Mouse (Mus musculus) heart, embryonic 16.5 days (tissue): ENCODE data around the gene Unc13a. TPM values are rescaled to one million over a fixed set of nuclear protein-coding genes. Genes with fewer than 3 reads are reported as not detected.

Source experiments
- ATAC-seq: fragments of 200-750 bp; cut with Nextera tagmentation; replicated peaks from 2 replicates; pipeline ENCODE4 v1.8.0; 2017; ENCODE audit warnings: moderate number of reproducible peaks; ENCODE audit not compliant: insufficient read depth, low FRiP score; ENCODE audit errors: extremely low read depth
- H3K27ac ChIP-seq: fragments of 300-500 bp; sonication (generic); 2 replicates; pipeline ENCODE4 v1.5.1; 2014; ENCODE audit warnings: mild to moderate bottlenecking, low read length, control low read depth, moderate library complexity
- H3K27me3 ChIP-seq: fragments of 300-500 bp; sonication (generic); 2 replicates; pipeline ENCODE4 v1.6.1; 2014; ENCODE audit warnings: low read length, mixed read lengths; ENCODE audit not compliant: control insufficient read depth, insufficient read depth
- H3K36me3 ChIP-seq: fragments of 300-500 bp; sonication (generic); 2 replicates; pipeline ENCODE4 v1.6.1; 2014; ENCODE audit not compliant: control insufficient read depth, insufficient read depth
- H3K4me1 ChIP-seq: fragments of 300-500 bp; sonication (generic); 2 replicates; pipeline ENCODE4 v1.6.1; 2014; ENCODE audit warnings: low read length, mixed read lengths; ENCODE audit not compliant: control insufficient read depth, insufficient read depth
- H3K4me2 ChIP-seq: fragments of 300-500 bp; sonication (generic); 2 replicates; pipeline ENCODE4 v1.6.1; 2014; ENCODE audit warnings: low read depth, mild to moderate bottlenecking, control low read depth, low read length
- H3K4me3 ChIP-seq: fragments of 300-500 bp; sonication (generic); 2 replicates; pipeline ENCODE4 v1.5.1; 2014; ENCODE audit warnings: mild to moderate bottlenecking, control low read depth, low read length
- H3K9ac ChIP-seq: fragments of 300-500 bp; sonication (generic); 2 replicates; pipeline ENCODE4 v1.6.1; 2014; ENCODE audit warnings: low read length, control low read depth
- H3K9me3 ChIP-seq: fragments of 300-500 bp; sonication (generic); replicated peaks from 2 replicates; pipeline ENCODE4 v1.6.1; 2016; ENCODE audit warnings: low read length; ENCODE audit not compliant: control insufficient read depth
- WGBS: fragments of 180-500 bp; shearing (Covaris S2); extraction: QIAGEN DNeasy Blood & Tissue Kit; methylation state at CpG from one replicate; pipeline ENCODE4 v1.1.7; 2014; 5-methylcytosine and 5-hydroxymethylcytosine counted together
- polyA plus RNA-seq: library from polyadenylated mRNA; unstranded; fragments of >200 nt; fragmentation: Nextera tagmentation; extraction: Ambion mirVana; gene quantifications from 2 replicates; pipeline ENCODE4 v1.2.1, GENCODE M21; 2015

Gene Unc13a
- polyA plus RNA-seq, 1 experiment from 2014 or later = 0.47 TPM

DNA sequence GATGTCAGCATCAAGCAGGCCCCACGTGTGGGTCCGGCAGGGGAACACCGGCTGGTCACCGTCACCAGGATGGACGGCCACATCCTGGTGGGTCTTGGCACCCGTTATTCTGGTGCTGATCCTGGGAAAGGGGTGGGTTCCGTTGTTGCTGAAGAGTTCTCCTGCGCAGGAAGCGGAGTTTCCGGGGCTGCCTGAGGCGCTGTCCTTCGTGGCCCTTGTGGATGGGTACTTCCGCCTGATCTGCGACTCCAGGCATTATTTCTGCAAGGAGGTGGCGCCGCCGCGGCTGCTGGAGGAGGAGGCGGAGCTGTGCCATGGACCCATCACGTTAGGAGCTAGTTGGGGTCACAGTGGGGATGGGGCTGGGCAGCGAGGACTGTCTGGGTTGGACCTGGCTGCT, 8.9 kb upstream of the Unc13a start:
- WGBS = 22% methylated on average over 21 of the region's 21 CpGs
- Histone ChIP-seq H3K9me3 (no peaks in the 10 kb centered on the region), H3K36me3 (no peaks in the 10 kb centered on the region), H3K4me1 (peaks cover 13% of the 10 kb centered on the region), H3K4me2 (no peak overlapping the region), H3K4me3 (no peak overlapping the region), H3K27me3 (peaks cover 54% of the 10 kb centered on the region), H3K9ac (no peak overlapping the region), H3K27ac (no peak overlapping the region)
- no peak for ATAC-seq

DNA sequence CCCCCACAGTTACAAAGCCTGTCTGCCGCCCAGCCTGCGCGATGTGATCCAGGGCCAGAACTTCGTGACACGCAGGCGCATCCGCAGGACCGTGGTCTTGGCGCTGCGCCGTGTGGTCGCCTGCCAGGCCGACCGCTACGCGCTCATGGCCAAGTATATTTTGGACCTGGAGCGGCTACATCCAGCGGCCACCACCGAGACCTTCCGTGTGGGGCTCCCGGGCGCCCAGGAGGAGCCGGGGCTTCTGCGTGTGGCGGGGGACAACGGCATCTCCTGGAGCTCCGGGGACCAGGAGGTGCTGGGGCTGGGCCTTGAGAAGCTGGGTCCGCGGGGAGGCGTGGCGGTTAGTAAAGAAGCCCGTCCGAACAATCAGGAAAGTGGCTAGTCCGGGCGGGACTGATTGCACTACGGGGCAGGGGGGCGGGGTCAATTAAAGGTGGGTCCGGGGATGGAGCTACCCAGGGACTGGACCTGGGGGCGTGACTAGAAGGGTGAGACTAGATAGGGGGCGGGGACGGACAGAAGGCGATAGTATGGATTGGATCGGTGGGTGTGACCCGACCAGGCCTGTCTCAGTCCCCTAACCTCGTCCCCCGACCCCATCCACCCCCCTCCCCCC, 8.1 kb upstream of the Unc13a start:
- Histone ChIP-seq H3K27me3 (peaks cover 46% of the 10 kb centered on the region), H3K4me3 (peak overlapping the region; percentile 53), H3K4me2 (peak overlapping the region; percentile 70), H3K4me1 (peaks cover 14% of the 10 kb centered on the region), H3K27ac (no peak overlapping the region), H3K9me3 (no peaks in the 10 kb centered on the region), H3K9ac (peak overlapping the region; percentile 66), H3K36me3 (no peaks in the 10 kb centered on the region)
- 20% methylated on average over 46 of the region's 46 CpGs for WGBS
- 0 out of 2 replicates have a peak, but pooled peaks have one; percentile 10 for ATAC-seq

DNA sequence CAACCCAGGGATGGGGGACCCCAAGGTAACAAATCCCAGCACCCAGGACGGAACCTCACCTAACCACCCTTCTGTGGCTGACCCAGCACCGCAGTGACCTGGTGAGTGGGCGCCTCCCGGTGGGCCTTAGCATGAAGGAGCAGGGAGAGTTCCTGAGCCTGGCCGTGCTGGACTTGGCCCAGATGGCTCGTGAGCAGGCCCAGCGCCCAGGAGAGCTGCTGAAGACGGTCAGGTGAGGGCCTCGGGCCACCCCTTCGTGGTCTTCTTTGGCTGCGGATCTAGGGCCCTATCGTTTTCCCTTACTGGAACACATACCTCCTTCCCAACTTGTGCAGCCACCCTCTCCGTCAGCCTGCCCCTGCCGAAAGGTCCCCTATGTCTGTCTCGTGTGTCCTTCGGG, 7.6 kb upstream of the Unc13a start:
- peaks cover 14% of the 10 kb centered on the region for H3K4me1 ChIP-seq
- no peaks in the 10 kb centered on the region for H3K9me3 ChIP-seq
- no peak overlapping the region for H3K27ac ChIP-seq
- H3K27me3 ChIP-seq = peaks cover 41% of the 10 kb centered on the region
- H3K9ac ChIP-seq = peak overlapping the region; percentile 66
- H3K4me2 ChIP-seq = peak overlapping the region; percentile 70
- H3K4me3 ChIP-seq = peak overlapping the region; percentile 53
- 28% methylated on average over 16 of the region's 16 CpGs for WGBS
- ATAC-seq = no peak
- no peaks in the 10 kb centered on the region for H3K36me3 ChIP-seq

DNA sequence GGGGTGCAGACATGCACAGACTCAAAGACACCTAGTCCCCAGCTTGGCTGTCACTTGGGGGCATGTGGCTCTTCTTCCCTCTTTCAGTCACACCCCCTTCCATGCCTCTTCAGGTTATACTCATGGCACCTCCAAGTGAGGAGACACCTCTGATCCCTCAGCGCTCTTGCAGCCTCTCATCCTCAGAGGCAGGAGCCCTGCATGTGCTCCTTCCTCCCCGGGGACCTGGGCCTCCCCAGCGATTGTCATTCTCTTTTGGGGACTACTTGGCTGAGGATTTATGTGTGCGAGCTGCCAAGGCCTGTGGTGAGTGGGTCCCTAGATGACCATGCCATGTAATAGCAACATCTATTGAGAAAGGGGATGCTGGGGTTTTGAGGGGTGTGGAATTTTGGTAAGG, 6.7 kb upstream of the Unc13a start:
- Histone ChIP-seq H3K36me3 (no peaks in the 10 kb centered on the region), H3K27ac (no peak overlapping the region), H3K27me3 (peaks cover 32% of the 10 kb centered on the region), H3K4me3 (no peak overlapping the region), H3K9me3 (no peaks in the 10 kb centered on the region), H3K4me1 (peaks cover 14% of the 10 kb centered on the region), H3K9ac (no peak overlapping the region), H3K4me2 (no peak overlapping the region)
- 65% methylated on average over 4 of the region's 4 CpGs for WGBS
- no peak for ATAC-seq

DNA sequence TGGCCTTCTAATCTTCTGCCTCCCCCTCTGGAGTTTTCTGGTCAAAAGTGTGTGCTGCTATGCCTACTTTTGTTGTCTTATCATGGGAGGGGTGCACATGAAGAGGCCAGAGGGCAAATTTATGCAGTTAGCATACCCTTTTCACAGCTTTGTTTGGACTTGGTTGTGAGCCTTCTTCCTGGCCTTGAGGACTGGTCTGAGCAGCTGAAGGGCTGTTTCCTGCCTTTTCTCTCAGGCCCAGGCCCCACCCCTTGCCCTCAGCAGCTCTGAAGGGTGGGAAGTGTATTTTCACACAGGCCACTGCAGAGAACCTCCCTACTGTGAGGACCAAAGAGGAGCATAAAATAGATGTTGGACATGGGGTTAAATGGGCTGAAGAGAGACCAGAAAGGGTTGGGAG, 6.0 kb upstream of the Unc13a start:
- H3K36me3 ChIP-seq = no peaks in the 10 kb centered on the region
- no peaks in the 10 kb centered on the region for H3K9me3 ChIP-seq
- no peak for ATAC-seq
- H3K9ac ChIP-seq = no peak overlapping the region
- H3K4me3 ChIP-seq = no peak overlapping the region; the same call in 1 of the 2 replicates
- peak overlapping the region; percentile 39; the same call in 1 of the 2 replicates for H3K27ac ChIP-seq
- H3K27me3 ChIP-seq = peaks cover 25% of the 10 kb centered on the region
- peaks cover 14% of the 10 kb centered on the region for H3K4me1 ChIP-seq
- H3K4me2 ChIP-seq = peak overlapping the region; percentile 67

DNA sequence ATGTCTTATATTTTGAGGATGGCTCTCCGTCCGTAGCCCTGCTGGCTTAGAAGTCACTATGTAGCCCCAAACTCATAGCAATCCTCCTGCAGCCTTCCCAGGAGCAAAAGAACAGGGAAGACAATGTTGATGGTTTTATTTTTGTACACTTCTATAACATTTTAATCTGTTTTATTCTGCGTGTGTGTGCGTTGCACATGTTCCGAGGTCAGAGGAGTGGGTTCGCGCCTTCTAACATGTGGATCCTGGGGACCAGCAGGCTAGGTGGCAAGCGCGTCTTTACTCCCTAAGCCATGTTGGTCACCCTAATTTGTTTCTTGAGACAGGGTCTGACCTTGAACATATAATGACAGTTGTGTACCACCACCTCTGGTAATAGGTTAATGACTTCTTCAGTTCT, 5.2 kb upstream of the Unc13a start:
- Histone ChIP-seq H3K27ac (peak overlapping the region; percentile 89), H3K4me2 (peak overlapping the region; percentile 67), H3K9ac (peak overlapping the region; percentile 93), H3K9me3 (no peaks in the 10 kb centered on the region), H3K36me3 (no peaks in the 10 kb centered on the region), H3K4me1 (peaks cover 19% of the 10 kb centered on the region), H3K27me3 (peaks cover 17% of the 10 kb centered on the region), H3K4me3 (peak overlapping the region; percentile 84)
- 55% methylated on average over 9 of the region's 9 CpGs for WGBS
- ATAC-seq = no peak

DNA sequence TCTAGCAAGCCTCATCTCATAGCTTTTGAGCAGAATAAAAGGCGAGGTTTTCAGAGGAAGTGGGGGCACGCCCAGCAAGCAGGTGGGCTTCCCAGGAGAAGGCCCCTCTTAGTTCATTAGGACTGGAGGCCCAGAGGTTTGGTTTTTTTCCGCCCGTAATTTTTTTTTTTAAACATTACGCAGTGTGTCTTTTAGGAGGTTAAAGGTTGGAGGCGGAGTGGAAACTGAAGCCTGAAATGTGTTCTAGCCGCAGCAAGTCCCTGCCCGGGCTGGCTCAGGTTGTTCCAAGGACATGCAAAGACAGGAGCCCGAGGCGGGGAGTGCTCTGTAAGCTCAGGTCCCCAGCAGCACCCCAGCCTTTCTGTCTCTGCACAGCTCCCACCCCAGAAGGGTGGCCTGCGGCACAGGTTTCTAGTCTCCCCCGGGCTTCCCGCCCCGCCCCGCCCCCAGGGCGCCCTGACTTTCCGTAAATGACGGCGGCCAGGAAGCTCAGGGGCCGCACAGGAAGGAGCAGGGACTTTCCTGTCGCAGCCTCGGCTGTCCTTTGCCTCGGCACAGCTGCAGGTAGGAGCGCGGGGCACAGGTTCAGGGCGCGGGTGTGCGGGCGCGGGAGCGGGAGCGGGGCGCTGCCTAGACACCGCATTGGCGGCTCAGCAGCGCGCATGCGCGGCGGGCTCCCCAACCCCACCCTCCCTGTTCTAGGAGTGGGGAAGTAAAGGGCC, 4.6 kb upstream of the Unc13a start, which contains the start of gene Jak3:
Gene Jak3 (plus strand): TSS at position 277 of the 722 bp plus-strand sequence.
- peak; percentile 49 for ATAC-seq
- Histone ChIP-seq H3K4me1 (peaks cover 21% of the 10 kb centered on the region), H3K27ac (peak within 1 kb of the TSS; percentile 89), H3K27me3 (peaks cover 15% of the 10 kb centered on the region), H3K4me3 (peak within 1 kb of the TSS; percentile 84), H3K36me3 (no peaks in the 10 kb centered on the region), H3K4me2 (peak within 1 kb of the TSS; percentile 67), H3K9me3 (no peaks in the 10 kb centered on the region), H3K9ac (peak within 1 kb of the TSS; percentile 93)
- 3% methylated on average over 38 of the region's 40 CpGs for WGBS

- H3K36me3 ChIP-seq = no peaks in the 10 kb centered on the region
- peak overlapping the region; percentile 89 for H3K27ac ChIP-seq
- peaks cover 12% of the 10 kb centered on the region for H3K27me3 ChIP-seq
- H3K4me2 ChIP-seq = peak overlapping the region; percentile 67
- peak overlapping the region; percentile 84 for H3K4me3 ChIP-seq
- 37% methylated on average over 9 of the region's 9 CpGs for WGBS
- H3K9ac ChIP-seq = peak overlapping the region; percentile 93
- ATAC-seq = no peak
- no peaks in the 10 kb centered on the region for H3K9me3 ChIP-seq
- peaks cover 25% of the 10 kb centered on the region for H3K4me1 ChIP-seq
Observed at GRCm38 (mm10) chr8:71675456-71676019, 4.0 kb upstream of the Unc13a start.

- no peak for ATAC-seq
- Histone ChIP-seq H3K36me3 (no peaks in the 10 kb centered on the region), H3K9me3 (no peaks in the 10 kb centered on the region), H3K4me1 (peaks cover 24% of the 10 kb centered on the region), H3K9ac (no peak overlapping the region), H3K4me2 (no peak overlapping the region), H3K27me3 (peaks cover 11% of the 10 kb centered on the region), H3K27ac (no peak overlapping the region), H3K4me3 (no peak overlapping the region)
- 70% methylated on average over 2 of the region's 2 CpGs for WGBS
Observed at GRCm38 (mm10) chr8:71674071-71674470, 2.5 kb upstream of the Unc13a start.
